Mouse (Mus musculus) cerebellum, adult 2 months (tissue): ENCODE results near the gene Ctsw.

Source experiments
- CTCF ChIP-seq: fragments of 200-500 bp; IDR thresholded peaks from 2 replicates; pipeline ENCODE4 v1.5.1; 2011; ENCODE audit warnings: low read depth, mild to moderate bottlenecking, control low read depth, low read length, moderate library complexity, borderline replicate concordance; ENCODE audit not compliant: insufficient read depth
- POLR2A ChIP-seq: fragments of 200-500 bp; IDR thresholded peaks from 2 replicates; pipeline ENCODE4 v1.6.1; 2011; ENCODE audit warnings: low read length, control low read depth, borderline replicate concordance; ENCODE audit not compliant: insufficient read depth

DNA sequence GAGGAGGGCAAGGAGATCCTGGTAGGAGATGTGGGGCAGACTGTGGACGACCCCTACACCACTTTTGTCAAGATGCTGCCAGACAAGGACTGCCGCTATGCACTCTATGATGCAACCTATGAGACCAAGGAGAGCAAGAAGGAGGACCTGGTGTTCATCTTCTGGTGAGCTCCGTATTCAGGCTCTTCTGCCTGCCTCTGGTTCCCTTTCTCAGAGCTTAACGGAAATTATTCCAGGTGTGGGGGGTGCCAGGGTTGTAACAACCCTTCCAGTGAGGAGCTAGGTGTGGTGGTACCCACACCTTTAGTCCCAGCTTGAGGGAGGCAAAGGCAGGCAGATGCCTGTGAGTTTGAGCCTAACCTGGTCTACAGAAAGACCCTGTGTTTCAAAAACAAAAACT, 24.3 kb upstream of the Ctsw start:
- no peak for TF ChIP-seq CTCF
- TF ChIP-seq POLR2A, result no peak
